Mouse (Mus musculus) heart, postnatal 0 days (tissue): ENCODE measurements around the gene Gm7247. TPM values are rescaled to one million over a fixed set of nuclear protein-coding genes. Genes with fewer than 3 reads are reported as not detected.

ENCODE experiments used
- ATAC-seq: fragments of 200-750 bp; cut with Nextera tagmentation; 2 replicates; pipeline ENCODE4 v1.8.0; 2017; ENCODE audit warnings: low read depth, moderate number of reproducible peaks, moderate library complexity; ENCODE audit not compliant: insufficient read depth
- DNase-seq: peaks from one replicate; pipeline ENCODE4 v3.0.0-alpha.2; 2016; ENCODE audit warnings: low spot score
- H3K27ac ChIP-seq: fragments of 300-500 bp; sonication (generic); 2 replicates; pipeline ENCODE4 v1.5.1; 2014; ENCODE audit warnings: low read depth, mild to moderate bottlenecking
- H3K27me3 ChIP-seq: fragments of 300-500 bp; sonication (generic); 2 replicates; pipeline ENCODE4 v1.6.1; 2014; ENCODE audit warnings: low read length, mixed read lengths; ENCODE audit not compliant: control insufficient read depth, insufficient read depth
- H3K36me3 ChIP-seq: fragments of 300-500 bp; sonication (generic); replicated peaks from 2 replicates; pipeline ENCODE4 v1.6.1; 2014; ENCODE audit warnings: low read length, mixed read lengths; ENCODE audit not compliant: control insufficient read depth, insufficient read depth
- H3K4me1 ChIP-seq: fragments of 300-500 bp; sonication (generic); 2 replicates; pipeline ENCODE4 v1.6.1; 2014; ENCODE audit warnings: antibody characterized with exemption; ENCODE audit not compliant: control insufficient read depth, insufficient read depth
- H3K4me2 ChIP-seq: fragments of 300-500 bp; sonication (generic); 2 replicates; pipeline ENCODE4 v1.6.1; 2014; ENCODE audit warnings: low read depth, mild to moderate bottlenecking, low read length, moderate library complexity
- H3K4me3 ChIP-seq: fragments of 300-500 bp; sonication (generic); 2 replicates; pipeline ENCODE4 v1.5.1; 2014; ENCODE audit warnings: low read depth, low read length
- H3K9ac ChIP-seq: fragments of 300-500 bp; sonication (generic); replicated peaks from 2 replicates; pipeline ENCODE4 v1.6.1; 2014; ENCODE audit warnings: low read depth, low read length, mixed read lengths
- H3K9me3 ChIP-seq: fragments of 300-500 bp; sonication (generic); replicated peaks from 2 replicates; pipeline ENCODE4 v1.6.1; 2016; ENCODE audit warnings: low read length; ENCODE audit not compliant: control insufficient read depth
- CTCF ChIP-seq: IDR thresholded peaks from 2 replicates; pipeline ENCODE4 v1.5.1; 2016; ENCODE audit warnings: antibody characterized with exemption, control low read depth, low read depth
- EP300 ChIP-seq: IDR thresholded peaks from 2 replicates; pipeline ENCODE4 v1.6.1; 2016; ENCODE audit warnings: antibody characterized with exemption, low read depth
- WGBS: fragments of 180-500 bp; shearing (Covaris S2); extraction: QIAGEN DNeasy Blood & Tissue Kit; methylation state at CpG from one replicate; pipeline ENCODE4 v1.1.7; 2014; 5-methylcytosine and 5-hydroxymethylcytosine counted together
- polyA plus RNA-seq: library from polyadenylated mRNA; unstranded; fragments of >200 nt; fragmentation: Nextera tagmentation; extraction: Ambion mirVana; gene quantifications from 2 replicates; pipeline ENCODE4 v1.2.1, GENCODE M21; 2015
- total RNA-seq: library from RNA; depleted of rRNA; stranded (reverse); fragments of >200 nt; gene quantifications from 2 replicates; pipeline ENCODE4 v1.2.3, GENCODE M21; 2014; ENCODE audit warnings: low replicate concordance; rRNA removed

Gm7247 gene
- total RNA-seq = not detected in 2 replicates
- polyA plus RNA-seq = not detected in 2 replicates

GRCm38 (mm10) chr14:51361456-51361855 lies at the start of gene Gm7247:
Gene Gm7247, plus strand, starts transcription at chr14:51361756.
- H3K4me1 ChIP-seq = no peaks in the 10 kb centered on the region; the same call in 1 of the 2 replicates
- H3K4me2 ChIP-seq = no peak within 1 kb of the TSS
- no peaks in the 10 kb centered on the region for H3K9me3 ChIP-seq
- ATAC-seq (no peak), DNase-seq (no peak)
- no peak for TF ChIP-seq CTCF
- TF ChIP-seq EP300 = no peak
- 90% methylated on average over 1 of the region's 1 CpGs for WGBS
- no peak within 1 kb of the TSS for H3K9ac ChIP-seq
- H3K27ac ChIP-seq = no peak within 1 kb of the TSS
- no peak within 1 kb of the TSS for H3K4me3 ChIP-seq
- peaks cover 13% of the 10 kb centered on the region; the same call in 1 of the 2 replicates for H3K27me3 ChIP-seq
- no peaks in the 10 kb centered on the region for H3K36me3 ChIP-seq

- Histone ChIP-seq H3K27ac (no peak overlapping the region), H3K4me2 (no peak overlapping the region), H3K4me3 (no peak overlapping the region), H3K27me3 (no peaks in the 10 kb centered on the region), H3K4me1 (no peaks in the 10 kb centered on the region), H3K9me3 (peaks cover 4% of the 10 kb centered on the region; the same call in 1 of the 2 replicates), H3K9ac (no peak overlapping the region), H3K36me3 (no peaks in the 10 kb centered on the region)
- ATAC-seq = no peak
- DNase-seq = no peak
- no peak for TF ChIP-seq CTCF
- WGBS = 43% methylated on average over 1 of the region's 1 CpGs
Observed at GRCm38 (mm10) chr14:51324001-51324400, 37.6 kb upstream of the Gm7247 start.

- Histone ChIP-seq H3K4me3 (no peak overlapping the region), H3K36me3 (no peaks in the 10 kb centered on the region), H3K4me2 (no peak overlapping the region), H3K27me3 (no peaks in the 10 kb centered on the region), H3K27ac (no peak overlapping the region), H3K9me3 (no peaks in the 10 kb centered on the region), H3K4me1 (no peaks in the 10 kb centered on the region), H3K9ac (no peak overlapping the region)
- ATAC-seq (no peak), DNase-seq (no peak)
- 0 out of 2 replicates have a peak, but pooled peaks have one; percentile 20 for TF ChIP-seq CTCF
- no peak for TF ChIP-seq EP300
Observed at GRCm38 (mm10) chr14:51346027-51346426, 15.5 kb upstream of the Gm7247 start.

GRCm38 (mm10) chr14:51358111-51358982 lies 3.2 kb upstream of the Gm7247 start:
- H3K27ac ChIP-seq = no peak overlapping the region
- no peaks in the 10 kb centered on the region; the same call in 1 of the 2 replicates for H3K4me1 ChIP-seq
- H3K4me3 ChIP-seq = peak overlapping the region; percentile 50
- no peaks in the 10 kb centered on the region for H3K36me3 ChIP-seq
- peaks cover 13% of the 10 kb centered on the region; the same call in 1 of the 2 replicates for H3K27me3 ChIP-seq
- DNase-seq = no peak
- no peak for TF ChIP-seq CTCF
- TF ChIP-seq EP300 = no peak
- no peak; the same call in 1 of the 2 replicates for ATAC-seq
- H3K9me3 ChIP-seq = no peaks in the 10 kb centered on the region
- 4% methylated on average over 73 of the region's 75 CpGs for WGBS
- H3K4me2 ChIP-seq = peak overlapping the region; percentile 78
- H3K9ac ChIP-seq = peak overlapping the region; percentile 45

- Histone ChIP-seq H3K4me3 (no peak overlapping the region), H3K27me3 (no peaks in the 10 kb centered on the region), H3K4me2 (no peak overlapping the region), H3K36me3 (no peaks in the 10 kb centered on the region), H3K27ac (no peak overlapping the region), H3K4me1 (no peaks in the 10 kb centered on the region), H3K9me3 (peaks cover 15% of the 10 kb centered on the region), H3K9ac (no peak overlapping the region)
- TF ChIP-seq CTCF (no peak), EP300 (no peak)
- ATAC-seq = no peak
- DNase-seq = no peak
- 92% methylated on average over 20 of the region's 20 CpGs for WGBS
Observed at GRCm38 (mm10) chr14:51382805-51383204, 21.2 kb downstream of the Gm7247 start.
